In genomic region chr19:45020348-45020747, GRCm38 (mm10) we compare ENCODE assay signal across 9 mouse cellular contexts. TPM values are rescaled to one million over a fixed set of nuclear protein-coding genes. Genes with fewer than 3 reads are reported as not detected.
DNase-seq lines count a peak whose midpoint lies in the region; ATAC-seq and TF ChIP-seq lines count a peak whose summit lies in the region.
"Had no signal": no experiment of that assay in that cellular context is flagged by ENCODE, and none has a peak within 500 bp of the region (broad histone marks: within the 10 kb centered on the region; RNA-seq: fewer than 3 reads in every experiment).

No protein-coding gene starts in this region.

- H3K9me3 ChIP-seq in kidney, postnatal 0 days (replicated peaks; ENCODE audit: low read length), result no peaks in the 10 kb centered on the region
- no peaks in the 10 kb centered on the region for H3K9me3 ChIP-seq in midbrain, embryonic 16.5 days (replicated peaks; ENCODE audit: control insufficient read depth, low read length, poor library complexity, severe bottlenecking)

- TF ChIP-seq EP300 in heart, adult 2 months (IDR thresholded peaks at IDR 0.05; ENCODE audit: insufficient read depth, low read depth, low read length), result peak; percentile 95

- intact Hi-C loops in heart, adult 2 months (cut with DNase I), result no loop called here

- peak overlapping the region; percentile 97 for H3K4me2 ChIP-seq in kidney, postnatal 0 days (ENCODE audit: low read length)
- no peak overlapping the region for H3K4me2 ChIP-seq in midbrain, embryonic 16.5 days (ENCODE audit: low read length)

- H3K27ac ChIP-seq in heart, adult 2 months, result peak overlapping the region; percentile 94
- no peak overlapping the region for H3K27ac ChIP-seq in kidney, postnatal 0 days
- no peak overlapping the region for H3K27ac ChIP-seq in midbrain, embryonic 16.5 days (ENCODE audit: low read length)

- 26% methylated on average over 6 of the region's 6 CpGs for WGBS in lung, adult 2 months
- 17% methylated on average over 6 of the region's 6 CpGs for WGBS in heart, adult 2 months
- 37% methylated on average over 6 of the region's 6 CpGs for WGBS in kidney, postnatal 0 days
- 77% methylated on average over 6 of the region's 6 CpGs for WGBS in midbrain, embryonic 16.5 days

- ATAC-seq in kidney, postnatal 0 days (replicated peaks; ENCODE audit: low FRiP score, low read depth), result no peak
- ATAC-seq in midbrain, embryonic 16.5 days, result no peak
- no peak for ATAC-seq in activated CD4-positive, CD25-positive, alpha-beta regulatory T cell, adult 4 months
- ATAC-seq: Patski had no signal

- peak; percentile 53 to 70 for DNase-seq in lung, adult 18-20 months
- no peak for DNase-seq in lung, adult 2 months
- peak; percentile 73 to 85 for DNase-seq in heart, adult 2 months
- peak; percentile 77 for DNase-seq in kidney, postnatal 0 days (ENCODE audit: low spot score)
- no peak for DNase-seq in ovary, postnatal 14 days (ENCODE audit: low spot score)
- DNase-seq in right cerebral cortex, postnatal 14 days, result no peak

- peak overlapping the region; percentile 29; the same call in 1 of the 2 replicates for H3K9ac ChIP-seq in heart, adult 2 months (ENCODE audit: low read depth, low read length)
- H3K9ac ChIP-seq in kidney, postnatal 0 days (ENCODE audit: low read depth, low read length), result no peak overlapping the region
- H3K9ac ChIP-seq in midbrain, embryonic 16.5 days (ENCODE audit: low read depth, low read length), result 0 out of 2 replicates have a peak overlapping the region, but pooled peaks have one; percentile 11

- peaks cover 13% of the 10 kb centered on the region for H3K4me1 ChIP-seq in lung, adult 2 months (ENCODE audit: control insufficient read depth, insufficient read depth, low read length)
- peaks cover 18% of the 10 kb centered on the region for H3K4me1 ChIP-seq in heart, adult 2 months (ENCODE audit: control insufficient read depth, insufficient read depth, low read length)
- H3K4me1 ChIP-seq in kidney, postnatal 0 days (replicated peaks; ENCODE audit: insufficient read depth, low read length), result peaks cover 30% of the 10 kb centered on the region
- H3K4me1 ChIP-seq in midbrain, embryonic 16.5 days (ENCODE audit: control insufficient read depth, insufficient read depth, low read length), result peaks cover 24% of the 10 kb centered on the region

- no peak for TF ChIP-seq CTCF in lung, adult 2 months (IDR thresholded peaks at IDR 0.05; ENCODE audit: insufficient read depth, low read length)
- TF ChIP-seq CTCF in heart, adult 2 months (IDR thresholded peaks at IDR 0.05), result no peak
- no peak for TF ChIP-seq CTCF in kidney, postnatal 0 days (IDR thresholded peaks at IDR 0.05; ENCODE audit: low read depth)

- H3K4me3 ChIP-seq in lung, adult 2 months (replicated peaks; ENCODE audit: extremely low read depth, low read depth, low read length), result no peak overlapping the region
- peak overlapping the region; percentile 45 for H3K4me3 ChIP-seq in heart, adult 2 months
- H3K4me3 ChIP-seq in kidney, postnatal 0 days (replicated peaks; ENCODE audit: low read depth, low read length), result no peak overlapping the region
- H3K4me3 ChIP-seq in midbrain, embryonic 16.5 days (ENCODE audit: low read depth, low read length), result no peak overlapping the region

- peaks cover 18% of the 10 kb centered on the region for H3K36me3 ChIP-seq in heart, adult 2 months (ENCODE audit: control insufficient read depth, insufficient read depth, low read length)
- peaks cover 16% of the 10 kb centered on the region for H3K36me3 ChIP-seq in kidney, postnatal 0 days (ENCODE audit: insufficient read depth, low read length)
- H3K36me3 ChIP-seq in midbrain, embryonic 16.5 days (ENCODE audit: control insufficient read depth, insufficient read depth, low read length), result no peaks in the 10 kb centered on the region

- H3K79me2 ChIP-seq in heart, adult 2 months (replicated peaks; ENCODE audit: control insufficient read depth, insufficient read depth, low read length), result peaks cover 7% of the 10 kb centered on the region

- H3K27me3 ChIP-seq in heart, adult 2 months (ENCODE audit: control insufficient read depth, insufficient read depth, low read length), result no peaks in the 10 kb centered on the region
- H3K27me3 ChIP-seq in kidney, postnatal 0 days (ENCODE audit: insufficient read depth, low read length), result no peaks in the 10 kb centered on the region
- no peaks in the 10 kb centered on the region for H3K27me3 ChIP-seq in midbrain, embryonic 16.5 days (ENCODE audit: control insufficient read depth, insufficient read depth, low read depth, low read length)
- H3K27me3 ChIP-seq: Patski had no signal

- no peak for TF ChIP-seq POLR2A in lung, adult 2 months (IDR thresholded peaks at IDR 0.05; ENCODE audit: borderline replicate concordance, extremely low read depth, low read depth, low read length)
- TF ChIP-seq POLR2A in heart, adult 2 months (IDR thresholded peaks at IDR 0.05; ENCODE audit: insufficient read depth, low read depth, low read length), result no peak

RNA-seq across cellular contexts. Expression of gene Lzts2, which starts 6.1 kb away (rescaled TPM):
- polyA plus RNA-seq in lung, adult 2 months (2012; rRNA removed), result 143 TPM in 2 replicates
- total RNA-seq in heart, adult 2 months (2021), result 10 to 100 TPM; 59.1 to 68.1 TPM
- polyA plus RNA-seq in heart, adult 2 months (2012; rRNA removed), result 48.8 and 61.6 TPM in 2 replicates
- 58.6 and 69.5 TPM in 2 replicates for polyA plus RNA-seq in kidney, postnatal 0 days (2015; fragmentation: Nextera tagmentation; extraction: Ambion mirVana)
- polyA plus RNA-seq in midbrain, embryonic 16.5 days (2015; fragmentation: Nextera tagmentation; extraction: Ambion mirVana), result 15.5 and 17.2 TPM in 2 replicates
- polyA plus RNA-seq in activated CD4-positive, CD25-positive, alpha-beta regulatory T cell, adult 4 months (2017; shearing (Covaris generic)), result 1 to 10 TPM in 1 of 2 experiments, under 1 TPM in 1; 0.78 to 1.8 TPM

RNA-seq across cellular contexts. Expression of gene Mrpl43, which starts 14.1 kb away (rescaled TPM):
- 50.1 and 78.0 TPM in 2 replicates for polyA plus RNA-seq in lung, adult 2 months (2012; rRNA removed)
- total RNA-seq in heart, adult 2 months (2021), result 10 to 100 TPM; 45.6 to 53.6 TPM
- 55.8 and 64.7 TPM in 2 replicates for polyA plus RNA-seq in heart, adult 2 months (2012; rRNA removed)
- 78.9 and 79.9 TPM in 2 replicates for polyA plus RNA-seq in kidney, postnatal 0 days (2015; fragmentation: Nextera tagmentation; extraction: Ambion mirVana)
- 88.6 and 92.9 TPM in 2 replicates for polyA plus RNA-seq in midbrain, embryonic 16.5 days (2015; fragmentation: Nextera tagmentation; extraction: Ambion mirVana)
- 10 to 100 TPM; 67.8 to 71.3 TPM for polyA plus RNA-seq in activated CD4-positive, CD25-positive, alpha-beta regulatory T cell, adult 4 months (2017; shearing (Covaris generic))

RNA-seq across cellular contexts. Expression of gene Twnk, which starts 14.9 kb away (rescaled TPM):
- polyA plus RNA-seq in lung, adult 2 months (2012; rRNA removed), result 4.2 and 7.2 TPM in 2 replicates
- total RNA-seq in heart, adult 2 months (2021), result 10 to 100 TPM; 29.3 to 32.1 TPM
- 11.9 and 21.9 TPM in 2 replicates for polyA plus RNA-seq in heart, adult 2 months (2012; rRNA removed)
- 15.7 and 19.4 TPM in 2 replicates for polyA plus RNA-seq in kidney, postnatal 0 days (2015; fragmentation: Nextera tagmentation; extraction: Ambion mirVana)
- polyA plus RNA-seq in midbrain, embryonic 16.5 days (2015; fragmentation: Nextera tagmentation; extraction: Ambion mirVana), result 13.6 and 16.0 TPM in 2 replicates
- 1 to 10 TPM; 4.2 to 9.3 TPM for polyA plus RNA-seq in activated CD4-positive, CD25-positive, alpha-beta regulatory T cell, adult 4 months (2017; shearing (Covaris generic))

RNA-seq across cellular contexts. Expression of gene Pdzd7, which starts 25.2 kb away (rescaled TPM):
- 0.64 and 1.2 TPM in 2 replicates for polyA plus RNA-seq in lung, adult 2 months (2012; rRNA removed)
- total RNA-seq in heart, adult 2 months (2021), result under 1 TPM in 1 of 2 experiments, not detected in 1; 0.08 TPM
- polyA plus RNA-seq in heart, adult 2 months (2012; rRNA removed), result 0.38 and 0.43 TPM in 2 replicates
- polyA plus RNA-seq in kidney, postnatal 0 days (2015; fragmentation: Nextera tagmentation; extraction: Ambion mirVana), result 0.43 and 0.80 TPM in 2 replicates
- 2.9 and 3.9 TPM in 2 replicates for polyA plus RNA-seq in midbrain, embryonic 16.5 days (2015; fragmentation: Nextera tagmentation; extraction: Ambion mirVana)
- polyA plus RNA-seq in activated CD4-positive, CD25-positive, alpha-beta regulatory T cell, adult 4 months (2017; shearing (Covaris generic)), result under 1 TPM in 1 of 2 experiments, not detected in 1; 0.32 TPM

RNA-seq across cellular contexts. Expression of gene Sfxn3, which starts 27.0 kb away (rescaled TPM):
- polyA plus RNA-seq in lung, adult 2 months (2012; rRNA removed), result 61.8 and 84.2 TPM in 2 replicates
- total RNA-seq in heart, adult 2 months (2021), result 10 to 100 TPM; 10.0 to 11.1 TPM
- 15.5 and 18.7 TPM in 2 replicates for polyA plus RNA-seq in heart, adult 2 months (2012; rRNA removed)
- 28.4 and 29.0 TPM in 2 replicates for polyA plus RNA-seq in kidney, postnatal 0 days (2015; fragmentation: Nextera tagmentation; extraction: Ambion mirVana)
- 95.9 and 101 TPM in 2 replicates for polyA plus RNA-seq in midbrain, embryonic 16.5 days (2015; fragmentation: Nextera tagmentation; extraction: Ambion mirVana)
- polyA plus RNA-seq in activated CD4-positive, CD25-positive, alpha-beta regulatory T cell, adult 4 months (2017; shearing (Covaris generic)), result 10 to 100 TPM; 84.1 to 92.7 TPM

Comparison
In these comparisons a context has a peak if more than half of its experiments do, and no peak if none do; other contexts are left out.
1. DNase-seq: peak in lung, adult 18-20 months (2 of 2), heart, adult 2 months (2 of 2) and kidney, postnatal 0 days (single experiment); none in lung, adult 2 months (single experiment), ovary, postnatal 14 days (single experiment) and right cerebral cortex, postnatal 14 days (single experiment).